Mouse (Mus musculus): ENCODE measurements around the gene Erich6. TPM values are rescaled to one million over a fixed set of nuclear protein-coding genes. Genes with fewer than 3 reads are reported as not detected.
A peak's percentile ranks its signal among the peaks of the same experiment; 100 is the strongest.
"Not testable (repeated sequence)": the region's sequence is repeated elsewhere in the genome, so short reads cannot be mapped to it uniquely, and the experiment has no call there.

Erich6 gene
- polyA plus RNA-seq, 1 experiment from 2014 or later, result not detected

DNA sequence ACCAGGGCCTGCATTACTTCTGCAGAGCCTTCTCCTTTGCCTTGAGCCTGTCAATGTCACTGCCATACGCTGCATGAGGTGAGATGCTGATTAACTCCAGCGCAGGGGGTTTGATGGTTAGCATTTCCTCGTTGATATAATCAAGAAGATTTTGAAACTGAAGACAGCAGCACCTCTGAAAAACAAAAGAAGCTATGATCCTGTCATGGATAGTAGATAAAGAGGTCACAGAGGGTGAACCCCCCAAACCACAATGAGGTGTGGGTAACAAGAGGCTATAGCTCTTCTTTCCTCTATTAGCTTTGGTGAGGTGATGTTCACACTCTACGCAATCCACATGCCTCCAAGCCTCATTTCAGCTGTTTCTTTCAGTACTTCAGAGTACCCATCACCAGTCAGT lies 12.0 kb downstream of the Erich6 start:
- H3K9me3 ChIP-seq (replicated peaks), result no peaks in the 10 kb centered on the region
- no peaks in the 10 kb centered on the region for H3K27me3 ChIP-seq
- H3K4me3 ChIP-seq (replicated peaks), result no peak overlapping the region
- 90% methylated on average over 4 of the region's 4 CpGs for WGBS
- no peaks in the 10 kb centered on the region for H3K4me1 ChIP-seq
- ATAC-seq (replicated peaks; ENCODE audit: low FRiP score), result no peak
- no peak overlapping the region for H3K27ac ChIP-seq
- no peak overlapping the region for H3K9ac ChIP-seq
- H3K36me3 ChIP-seq, result no peaks in the 10 kb centered on the region
- no peak overlapping the region for H3K4me2 ChIP-seq

DNA sequence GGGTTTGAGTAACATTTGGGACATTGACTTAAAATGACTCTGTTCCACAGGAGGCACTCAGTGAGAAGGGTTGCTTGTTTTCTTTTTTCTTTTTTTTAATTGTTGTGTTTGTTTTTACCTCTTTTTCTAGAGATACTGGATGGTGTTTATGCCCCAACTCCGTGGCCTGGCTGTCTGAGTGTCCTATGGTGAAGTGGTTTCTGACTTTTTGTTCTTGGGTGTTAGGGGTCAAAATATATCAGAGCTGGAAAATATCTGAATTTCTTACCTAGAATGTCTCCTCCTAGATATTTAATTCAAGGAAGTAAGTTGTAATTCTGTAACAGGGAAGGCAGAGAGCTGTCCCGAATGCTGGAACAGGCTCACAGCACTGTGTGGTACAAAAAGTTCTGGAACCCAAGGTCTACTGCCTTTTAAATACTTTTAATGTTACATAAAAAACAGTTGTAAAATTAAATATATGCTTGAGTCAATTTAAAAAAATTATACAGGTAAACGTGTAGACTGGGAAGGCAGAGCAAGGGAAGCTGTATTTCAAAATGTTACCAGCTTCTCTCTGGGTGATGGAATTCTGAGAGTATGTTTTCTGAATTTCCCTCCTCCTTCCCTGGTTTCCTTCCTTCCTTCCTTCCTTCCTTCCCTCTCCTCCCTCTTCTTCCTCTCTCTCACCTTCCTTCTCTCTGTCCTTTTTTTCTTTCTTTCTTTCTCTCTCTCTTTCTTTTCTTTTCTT lies 14.2 kb downstream of the Erich6 start:
- Histone ChIP-seq H3K4me2 (no peak overlapping the region), H3K27ac (no peak overlapping the region), H3K4me3 (replicated peaks) (no peak overlapping the region), H3K36me3 (no peaks in the 10 kb centered on the region), H3K4me1 (no peaks in the 10 kb centered on the region), H3K9ac (no peak overlapping the region), H3K9me3 (replicated peaks) (no peaks in the 10 kb centered on the region), H3K27me3 (no peaks in the 10 kb centered on the region)
- no peak for ATAC-seq (replicated peaks; ENCODE audit: low FRiP score)
- 75% methylated on average over 3 of the region's 3 CpGs for WGBS

DNA sequence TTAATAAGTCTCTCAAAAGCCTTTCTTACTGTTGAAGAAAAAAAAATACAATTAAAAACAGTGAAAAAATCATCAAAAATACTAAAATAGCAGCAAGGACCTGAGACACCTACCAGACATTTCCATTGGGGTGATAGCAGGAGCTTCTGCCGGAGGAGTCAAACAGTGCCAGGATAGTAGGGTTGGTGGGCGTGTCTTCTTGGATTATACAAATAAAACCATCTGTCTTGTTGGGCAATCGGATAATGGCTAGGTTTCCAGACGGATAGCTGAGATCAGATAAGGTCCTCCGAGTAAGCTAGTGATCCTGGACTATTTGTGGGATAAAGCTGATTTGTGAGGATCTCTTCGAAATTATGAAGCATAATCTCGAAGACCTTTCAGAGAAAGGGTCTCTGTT lies 15.9 kb downstream of the Erich6 start:
- H3K36me3 ChIP-seq, result no peaks in the 10 kb centered on the region
- no peak for ATAC-seq (replicated peaks; ENCODE audit: low FRiP score)
- no peaks in the 10 kb centered on the region for H3K27me3 ChIP-seq
- H3K4me1 ChIP-seq, result no peaks in the 10 kb centered on the region
- H3K9ac ChIP-seq, result no peak overlapping the region
- H3K4me2 ChIP-seq, result no peak overlapping the region
- H3K9me3 ChIP-seq (replicated peaks), result no peaks in the 10 kb centered on the region
- 74% methylated on average over 7 of the region's 7 CpGs for WGBS
- no peak overlapping the region for H3K4me3 ChIP-seq (replicated peaks)
- no peak overlapping the region for H3K27ac ChIP-seq

DNA sequence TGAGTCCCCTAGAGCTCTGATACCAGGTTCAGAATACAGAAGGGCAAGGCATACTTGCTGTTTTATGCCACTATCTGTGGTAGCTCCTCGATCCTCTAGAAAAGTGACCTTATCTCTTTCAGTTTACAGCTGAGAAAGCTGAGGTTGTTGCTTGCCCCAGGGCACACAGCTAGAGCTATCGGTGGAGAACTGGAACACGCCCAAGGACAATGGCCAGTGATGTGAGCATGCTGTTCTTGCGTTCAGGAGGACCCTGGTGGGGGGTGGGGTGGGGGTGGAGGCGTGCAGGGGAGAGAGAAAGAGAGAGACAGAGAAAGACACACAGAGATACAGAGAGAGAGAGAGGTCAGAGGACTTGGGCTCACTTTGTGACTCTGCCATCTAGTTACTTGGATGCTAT lies 27.0 kb downstream of the Erich6 start:
- no peak for ATAC-seq (replicated peaks; ENCODE audit: low FRiP score)
- no peaks in the 10 kb centered on the region for H3K36me3 ChIP-seq
- H3K4me2 ChIP-seq, result no peak overlapping the region
- no peak overlapping the region for H3K9ac ChIP-seq
- H3K27ac ChIP-seq, result no peak overlapping the region
- 78% methylated on average over 5 of the region's 5 CpGs for WGBS
- H3K27me3 ChIP-seq, result no peaks in the 10 kb centered on the region
- no peaks in the 10 kb centered on the region for H3K9me3 ChIP-seq (replicated peaks)
- H3K4me3 ChIP-seq (replicated peaks), result no peak overlapping the region
- H3K4me1 ChIP-seq, result no peaks in the 10 kb centered on the region

DNA sequence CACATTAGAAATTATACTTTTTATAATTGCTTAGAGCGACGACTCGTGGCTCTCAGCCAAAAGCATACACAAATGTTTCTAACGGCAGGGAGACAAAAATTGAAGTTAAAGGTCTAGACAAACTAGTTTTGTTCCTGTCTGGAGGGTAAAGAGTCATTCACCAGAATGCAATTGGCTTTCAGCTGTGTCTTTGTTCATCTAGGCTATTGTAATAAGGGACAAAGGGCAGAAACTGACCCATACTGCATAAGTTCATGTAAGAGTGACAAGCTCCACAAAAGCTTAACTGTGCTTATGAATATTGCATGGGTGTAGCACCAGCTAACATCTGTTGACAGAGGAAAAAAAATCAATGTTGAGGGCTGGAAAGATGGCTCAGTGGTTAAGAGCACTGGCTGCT lies 28.5 kb downstream of the Erich6 start:
- ATAC-seq (replicated peaks; ENCODE audit: low FRiP score), result no peak
- WGBS, result 89% methylated on average over 4 of the region's 4 CpGs

DNA sequence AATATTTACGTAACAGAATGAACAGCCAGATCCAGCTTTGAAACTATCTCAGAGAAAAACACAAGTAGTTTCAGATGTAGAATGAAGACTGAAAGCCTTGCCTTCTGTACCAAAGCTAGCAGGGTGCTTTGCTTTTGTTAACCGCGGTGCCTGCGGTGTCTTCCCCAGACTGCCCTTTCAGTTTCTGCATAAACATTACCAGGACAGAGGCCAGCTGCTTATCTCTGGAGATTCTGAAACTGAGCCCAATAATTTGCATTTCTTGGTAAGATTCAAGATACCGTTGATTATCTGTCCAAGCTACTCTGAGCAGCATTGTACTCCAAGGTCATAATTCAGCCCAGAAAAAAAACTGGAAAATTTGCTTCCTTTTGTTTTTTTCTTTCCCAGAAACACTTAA lies 43.4 kb downstream of the Erich6 start:
- H3K4me3 ChIP-seq (replicated peaks), result no peak overlapping the region
- no peak overlapping the region for H3K4me2 ChIP-seq
- no peak overlapping the region for H3K27ac ChIP-seq
- 75% methylated on average over 5 of the region's 5 CpGs for WGBS
- no peak for ATAC-seq (replicated peaks; ENCODE audit: low FRiP score)
- H3K36me3 ChIP-seq, result peaks cover 45% of the 10 kb centered on the region
- H3K27me3 ChIP-seq, result no peaks in the 10 kb centered on the region
- H3K9ac ChIP-seq, result no peak overlapping the region
- H3K9me3 ChIP-seq (replicated peaks), result no peaks in the 10 kb centered on the region
- H3K4me1 ChIP-seq, result no peaks in the 10 kb centered on the region

More for the DNA sequence above, 28.5 kb downstream of the Erich6 start:
- H3K27ac ChIP-seq, result no peak overlapping the region
- H3K4me1 ChIP-seq, result no peaks in the 10 kb centered on the region
- H3K27me3 ChIP-seq, result no peaks in the 10 kb centered on the region
- H3K4me2 ChIP-seq, result no peak overlapping the region
- no peak overlapping the region for H3K9ac ChIP-seq
- H3K9me3 ChIP-seq (replicated peaks), result no peaks in the 10 kb centered on the region
- no peaks in the 10 kb centered on the region for H3K36me3 ChIP-seq
- no peak overlapping the region for H3K4me3 ChIP-seq (replicated peaks)

DNA sequence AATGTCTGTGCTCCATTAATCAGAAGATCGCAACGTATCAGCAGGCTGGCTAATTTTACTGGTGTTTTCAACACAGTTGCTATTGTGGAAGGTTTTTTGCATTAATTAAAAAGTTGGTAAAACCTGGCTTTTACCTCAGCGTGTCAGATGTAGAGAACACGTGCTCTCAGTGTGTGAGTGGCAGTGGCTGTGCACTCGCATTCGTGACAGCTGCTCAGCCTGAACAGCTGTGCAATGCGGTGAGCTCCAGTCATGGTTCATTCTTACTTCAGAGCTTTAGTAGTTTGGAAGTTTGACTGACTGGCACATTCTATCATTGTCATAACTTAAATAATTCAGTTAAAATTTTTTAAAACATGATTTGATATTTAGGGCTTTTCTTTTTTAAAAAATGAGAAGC lies 44.3 kb downstream of the Erich6 start:
- not testable (repeated sequence) for ATAC-seq (replicated peaks; ENCODE audit: low FRiP score); H3K4me2 ChIP-seq; H3K9ac ChIP-seq; H3K27ac ChIP-seq; H3K4me3 ChIP-seq (replicated peaks); H3K27me3 ChIP-seq; H3K4me1 ChIP-seq; H3K9me3 ChIP-seq (replicated peaks)
- WGBS, result 93% methylated on average over 7 of the region's 7 CpGs
- H3K36me3 ChIP-seq, result peaks cover 50% of the 10 kb centered on the region

DNA sequence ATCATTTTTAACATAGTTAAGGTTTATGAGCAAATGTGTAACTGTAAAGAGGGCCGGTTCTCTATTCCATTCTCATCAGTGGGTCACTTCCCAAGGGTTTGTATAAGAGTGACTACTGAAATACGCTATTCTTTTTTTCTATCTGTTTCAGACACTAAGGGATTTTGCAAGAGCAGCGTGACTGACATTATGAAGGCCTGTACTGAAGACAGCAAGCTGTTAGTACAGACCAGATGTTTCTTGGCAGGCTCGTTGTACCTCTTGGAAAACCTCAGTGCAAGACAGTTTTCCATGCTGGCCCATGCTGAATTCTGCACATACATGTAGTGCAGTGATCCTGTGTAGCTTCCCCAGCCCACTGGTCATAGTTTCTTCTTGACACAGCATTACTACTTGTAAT lies 46.5 kb downstream of the Erich6 start:
- H3K36me3 ChIP-seq, result peaks cover 68% of the 10 kb centered on the region
- H3K27ac ChIP-seq; ATAC-seq (replicated peaks; ENCODE audit: low FRiP score); H3K9me3 ChIP-seq (replicated peaks); H3K4me3 ChIP-seq (replicated peaks); H3K9ac ChIP-seq; H3K4me1 ChIP-seq; H3K27me3 ChIP-seq; H3K4me2 ChIP-seq: not testable (repeated sequence)
- WGBS, result 94% methylated on average over 4 of the region's 4 CpGs

DNA sequence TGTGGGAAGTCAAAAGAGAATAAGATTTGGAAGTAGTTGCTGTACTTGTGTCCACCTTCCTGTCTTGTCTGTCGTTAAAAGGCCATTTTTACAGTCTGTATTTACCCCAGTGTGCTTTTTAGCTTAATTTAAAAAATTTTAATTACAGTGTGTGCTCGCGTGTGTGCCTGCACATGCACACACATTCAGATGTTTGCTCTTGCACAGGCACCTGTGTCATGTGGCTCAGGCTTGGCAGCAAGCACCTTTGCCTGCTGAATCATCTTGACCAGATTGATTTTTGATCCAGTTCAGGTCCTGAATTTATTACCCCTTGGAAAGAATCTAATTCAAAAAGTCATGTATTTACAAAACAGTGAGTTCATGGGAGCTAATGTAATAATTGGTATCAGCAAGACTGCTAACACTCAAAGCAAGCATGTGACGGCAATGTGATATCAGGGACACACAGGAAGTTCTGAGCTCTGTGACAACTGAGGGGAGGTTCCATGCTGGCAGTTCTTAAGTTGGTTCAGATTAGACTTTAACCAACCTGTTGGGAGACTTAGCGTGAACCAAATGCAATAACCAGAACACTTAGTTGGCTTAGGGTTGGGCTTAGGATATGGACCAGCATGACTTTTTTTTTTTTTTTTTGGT lies 54.1 kb downstream of the Erich6 start:
- H3K9ac ChIP-seq, result no peak overlapping the region
- H3K27ac ChIP-seq, result no peak overlapping the region
- no peak overlapping the region for H3K4me3 ChIP-seq (replicated peaks)
- 0 out of 2 replicates have a peak, but pooled peaks cover 18% of the 10 kb centered on the region for H3K4me1 ChIP-seq
- no peaks in the 10 kb centered on the region for H3K27me3 ChIP-seq
- no peak for ATAC-seq (replicated peaks; ENCODE audit: low FRiP score)
- H3K4me2 ChIP-seq, result no peak overlapping the region
- peaks cover 41% of the 10 kb centered on the region for H3K36me3 ChIP-seq
- 85% methylated on average over 5 of the region's 5 CpGs for WGBS
- no peaks in the 10 kb centered on the region for H3K9me3 ChIP-seq (replicated peaks)

DNA sequence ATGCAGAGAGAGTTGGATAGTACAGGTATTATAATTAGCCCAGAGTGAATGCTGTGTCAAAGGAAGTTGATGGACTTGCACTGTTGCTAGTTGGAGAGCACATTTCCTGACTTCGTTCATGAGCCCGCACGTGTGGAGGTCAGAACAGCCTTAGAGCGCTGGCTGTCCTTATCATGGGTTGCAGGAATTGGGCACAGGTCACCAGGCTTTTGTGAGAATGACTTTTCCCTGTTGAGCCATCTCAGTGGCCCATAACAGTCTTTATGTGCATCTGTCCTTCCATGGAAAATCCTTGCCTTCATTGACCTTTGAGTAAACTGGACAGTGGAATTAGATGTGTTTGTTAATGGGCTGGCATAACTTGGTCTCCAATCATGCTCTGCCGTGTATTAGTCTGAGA lies 54.7 kb downstream of the Erich6 start:
- WGBS, result 64% methylated on average over 5 of the region's 5 CpGs
- H3K9me3 ChIP-seq (replicated peaks), result no peaks in the 10 kb centered on the region
- H3K27me3 ChIP-seq, result no peaks in the 10 kb centered on the region
- peaks cover 35% of the 10 kb centered on the region for H3K36me3 ChIP-seq
- H3K9ac ChIP-seq, result no peak overlapping the region
- H3K4me3 ChIP-seq (replicated peaks), result no peak overlapping the region
- H3K4me2 ChIP-seq, result no peak overlapping the region
- 0 out of 2 replicates have a peak, but pooled peaks cover 18% of the 10 kb centered on the region for H3K4me1 ChIP-seq
- no peak overlapping the region for H3K27ac ChIP-seq
- ATAC-seq (replicated peaks; ENCODE audit: low FRiP score), result no peak

DNA sequence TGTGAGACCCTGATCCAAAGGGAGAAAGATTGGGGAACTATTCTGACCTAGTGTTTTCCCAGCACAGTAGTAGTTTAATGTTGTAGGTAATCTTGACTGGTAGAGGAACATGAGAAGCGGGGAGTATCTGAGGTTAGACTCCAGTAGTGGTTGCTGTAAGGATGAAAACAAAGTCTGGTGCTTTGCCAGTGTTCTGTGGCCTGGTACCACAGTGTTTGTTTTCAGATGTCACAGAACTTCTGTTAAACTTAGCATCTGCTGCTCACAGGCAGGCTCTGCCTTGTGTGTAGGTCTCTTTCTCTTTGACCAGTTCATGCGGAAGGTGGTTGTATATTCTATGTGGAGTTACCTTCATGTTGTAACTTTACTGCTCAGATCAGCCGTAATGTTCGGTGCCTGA lies 55.5 kb downstream of the Erich6 start:
- H3K36me3 ChIP-seq, result peaks cover 29% of the 10 kb centered on the region
- H3K27me3 ChIP-seq, result no peaks in the 10 kb centered on the region
- H3K9me3 ChIP-seq (replicated peaks), result no peaks in the 10 kb centered on the region
- H3K9ac ChIP-seq, result no peak overlapping the region
- 85% methylated on average over 4 of the region's 4 CpGs for WGBS
- 0 out of 2 replicates have a peak, but pooled peaks cover 18% of the 10 kb centered on the region for H3K4me1 ChIP-seq
- no peak overlapping the region for H3K4me2 ChIP-seq
- no peak for ATAC-seq (replicated peaks; ENCODE audit: low FRiP score)
- H3K4me3 ChIP-seq (replicated peaks), result no peak overlapping the region
- no peak overlapping the region for H3K27ac ChIP-seq

DNA sequence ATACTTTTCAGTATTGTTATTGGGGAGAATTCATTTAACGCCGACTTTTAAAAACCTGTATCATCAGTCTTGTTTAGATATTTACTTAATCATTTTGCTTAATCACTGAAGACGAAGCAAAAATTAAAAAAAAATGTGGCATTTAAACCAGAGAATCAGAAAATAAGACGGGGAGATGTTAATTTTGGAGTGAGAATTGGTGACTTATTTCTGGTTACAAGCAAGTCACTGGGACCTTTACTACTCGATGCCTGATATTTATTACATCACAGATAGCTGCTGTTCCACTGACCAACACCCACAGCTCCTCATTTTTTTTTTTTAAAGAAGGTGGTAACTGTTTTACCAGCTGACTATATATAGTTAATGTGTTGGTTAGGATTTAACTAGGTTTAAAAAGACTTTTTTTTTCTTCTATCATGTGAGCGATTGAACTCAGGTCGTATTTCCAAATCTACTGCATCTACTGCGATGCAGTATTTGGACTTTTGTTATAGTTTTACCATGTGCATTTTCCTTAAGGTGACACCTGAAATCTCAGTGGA lies 59.4 kb downstream of the Erich6 start:
- H3K9me3 ChIP-seq (replicated peaks), result no peaks in the 10 kb centered on the region
- H3K4me3 ChIP-seq (replicated peaks), result peak overlapping the region; percentile 92
- no peak for ATAC-seq (replicated peaks; ENCODE audit: low FRiP score)
- no peak overlapping the region for H3K27ac ChIP-seq
- no peaks in the 10 kb centered on the region for H3K27me3 ChIP-seq
- peak overlapping the region; percentile 97 for H3K9ac ChIP-seq
- WGBS, result 9% methylated on average over 8 of the region's 8 CpGs
- H3K4me1 ChIP-seq, result 0 out of 2 replicates have a peak, but pooled peaks cover 16% of the 10 kb centered on the region
- peaks cover 21% of the 10 kb centered on the region for H3K36me3 ChIP-seq
- H3K4me2 ChIP-seq, result peak overlapping the region; percentile 56

All from kidney, embryonic 15.5 days (tissue).